Mouse (Mus musculus): ENCODE data around the gene Pik3cb. TPM values are rescaled to one million over a fixed set of nuclear protein-coding genes. Genes with fewer than 3 reads are reported as not detected.

Gene Pik3cb
- polyA plus RNA-seq, 1 experiment: 55.5 TPM

GRCm38 (mm10) chr9:99095192-99095591, 45.2 kb downstream of the Pik3cb start:
- Histone ChIP-seq H3K36me3 (ENCODE audit: control insufficient read depth, insufficient read depth, low read length, poor library complexity, severe bottlenecking) (peaks cover 18% of the 10 kb centered on the region), H3K4me3 (ENCODE audit: low read depth, low read length) (no peak overlapping the region), H3K27me3 (ENCODE audit: control insufficient read depth, insufficient read depth, low read length, poor library complexity, severe bottlenecking) (no peaks in the 10 kb centered on the region), H3K9me3 (replicated peaks; ENCODE audit: control insufficient read depth, insufficient read depth, low read length, poor library complexity, severe bottlenecking) (no peaks in the 10 kb centered on the region), H3K9ac (ENCODE audit: low read depth, poor library complexity, severe bottlenecking) (no peak overlapping the region), H3K27ac (ENCODE audit: insufficient read depth, low read length) (no peak overlapping the region), H3K4me1 (ENCODE audit: control insufficient read depth, insufficient read depth, low read length) (no peaks in the 10 kb centered on the region)
- no peak for TF ChIP-seq CTCF (IDR thresholded peaks at IDR 0.05; ENCODE audit: low read depth, low read length)
- no peak for TF ChIP-seq EP300 (IDR thresholded peaks at IDR 0.05; ENCODE audit: insufficient read depth, low read depth, low read length)
- TF ChIP-seq POLR2A (IDR thresholded peaks at IDR 0.05; ENCODE audit: insufficient read depth, low read length): no peak

GRCm38 (mm10) chr9:99090546-99090945, 49.9 kb downstream of the Pik3cb start:
- Histone ChIP-seq H3K36me3 (ENCODE audit: control insufficient read depth, insufficient read depth, low read length, poor library complexity, severe bottlenecking) (peaks cover 37% of the 10 kb centered on the region), H3K9me3 (replicated peaks; ENCODE audit: control insufficient read depth, insufficient read depth, low read length, poor library complexity, severe bottlenecking) (no peaks in the 10 kb centered on the region), H3K4me3 (ENCODE audit: low read depth, low read length) (no peak overlapping the region), H3K9ac (ENCODE audit: low read depth, poor library complexity, severe bottlenecking) (no peak overlapping the region), H3K27ac (ENCODE audit: insufficient read depth, low read length) (no peak overlapping the region), H3K4me1 (ENCODE audit: control insufficient read depth, insufficient read depth, low read length) (no peaks in the 10 kb centered on the region), H3K27me3 (ENCODE audit: control insufficient read depth, insufficient read depth, low read length, poor library complexity, severe bottlenecking) (no peaks in the 10 kb centered on the region)
- TF ChIP-seq POLR2A (IDR thresholded peaks at IDR 0.05; ENCODE audit: insufficient read depth, low read length) (no peak), EP300 (IDR thresholded peaks at IDR 0.05; ENCODE audit: insufficient read depth, low read depth, low read length) (no peak), CTCF (IDR thresholded peaks at IDR 0.05; ENCODE audit: low read depth, low read length) (no peak)

- TF ChIP-seq POLR2A (IDR thresholded peaks at IDR 0.05; ENCODE audit: insufficient read depth, low read length) (no peak), CTCF (IDR thresholded peaks at IDR 0.05; ENCODE audit: low read depth, low read length) (no peak)
- no peaks in the 10 kb centered on the region for H3K4me1 ChIP-seq (ENCODE audit: control insufficient read depth, insufficient read depth, low read length)
- no peaks in the 10 kb centered on the region for H3K9me3 ChIP-seq (replicated peaks; ENCODE audit: control insufficient read depth, insufficient read depth, low read length, poor library complexity, severe bottlenecking)
- no peaks in the 10 kb centered on the region for H3K27me3 ChIP-seq (ENCODE audit: control insufficient read depth, insufficient read depth, low read length, poor library complexity, severe bottlenecking)
- H3K36me3 ChIP-seq (ENCODE audit: control insufficient read depth, insufficient read depth, low read length, poor library complexity, severe bottlenecking): peaks cover 37% of the 10 kb centered on the region
- H3K4me3 ChIP-seq (ENCODE audit: low read depth, low read length): no peak overlapping the region
- H3K9ac ChIP-seq (ENCODE audit: low read depth, poor library complexity, severe bottlenecking): no peak overlapping the region
- H3K27ac ChIP-seq (ENCODE audit: insufficient read depth, low read length): no peak overlapping the region
Measured at GRCm38 (mm10) chr9:99089904-99090303, 50.5 kb downstream of the Pik3cb start.

- Histone ChIP-seq H3K27me3 (ENCODE audit: control insufficient read depth, insufficient read depth, low read length, poor library complexity, severe bottlenecking) (no peaks in the 10 kb centered on the region), H3K9me3 (replicated peaks; ENCODE audit: control insufficient read depth, insufficient read depth, low read length, poor library complexity, severe bottlenecking) (no peaks in the 10 kb centered on the region), H3K9ac (ENCODE audit: low read depth, poor library complexity, severe bottlenecking) (no peak overlapping the region)
Measured at GRCm38 (mm10) chr9:99081718-99082117, 58.7 kb downstream of the Pik3cb start.

GRCm38 (mm10) chr9:99081308-99081707, 59.1 kb downstream of the Pik3cb start:
- H3K4me1 ChIP-seq (ENCODE audit: control insufficient read depth, insufficient read depth, low read length): no peaks in the 10 kb centered on the region

More at GRCm38 (mm10) chr9:99081718-99082117, 58.7 kb downstream of the Pik3cb start:
- H3K36me3 ChIP-seq (ENCODE audit: control insufficient read depth, insufficient read depth, low read length, poor library complexity, severe bottlenecking): peaks cover 7% of the 10 kb centered on the region
- H3K4me3 ChIP-seq (ENCODE audit: low read depth, low read length): no peak overlapping the region
- no peak overlapping the region for H3K27ac ChIP-seq (ENCODE audit: insufficient read depth, low read length)
- TF ChIP-seq CTCF (IDR thresholded peaks at IDR 0.05; ENCODE audit: low read depth, low read length): no peak
- TF ChIP-seq POLR2A (IDR thresholded peaks at IDR 0.05; ENCODE audit: insufficient read depth, low read length): no peak
- no peak for TF ChIP-seq EP300 (IDR thresholded peaks at IDR 0.05; ENCODE audit: insufficient read depth, low read depth, low read length)
- no peaks in the 10 kb centered on the region for H3K4me1 ChIP-seq (ENCODE audit: control insufficient read depth, insufficient read depth, low read length)

GRCm38 (mm10) chr9:99080657-99081056, 59.8 kb downstream of the Pik3cb start:
- TF ChIP-seq CTCF (IDR thresholded peaks at IDR 0.05; ENCODE audit: low read depth, low read length): no peak
- TF ChIP-seq EP300 (IDR thresholded peaks at IDR 0.05; ENCODE audit: insufficient read depth, low read depth, low read length): no peak
- no peak for TF ChIP-seq POLR2A (IDR thresholded peaks at IDR 0.05; ENCODE audit: insufficient read depth, low read length)
- no peaks in the 10 kb centered on the region for H3K27me3 ChIP-seq (ENCODE audit: control insufficient read depth, insufficient read depth, low read length, poor library complexity, severe bottlenecking)
- H3K4me3 ChIP-seq (ENCODE audit: low read depth, low read length): no peak overlapping the region
- H3K36me3 ChIP-seq (ENCODE audit: control insufficient read depth, insufficient read depth, low read length, poor library complexity, severe bottlenecking): peaks cover 3% of the 10 kb centered on the region; the same call in 1 of the 2 replicates
- no peaks in the 10 kb centered on the region for H3K9me3 ChIP-seq (replicated peaks; ENCODE audit: control insufficient read depth, insufficient read depth, low read length, poor library complexity, severe bottlenecking)
- H3K27ac ChIP-seq (ENCODE audit: insufficient read depth, low read length): no peak overlapping the region
- no peaks in the 10 kb centered on the region for H3K4me1 ChIP-seq (ENCODE audit: control insufficient read depth, insufficient read depth, low read length)
- H3K9ac ChIP-seq (ENCODE audit: low read depth, poor library complexity, severe bottlenecking): no peak overlapping the region

More at GRCm38 (mm10) chr9:99081308-99081707, 59.1 kb downstream of the Pik3cb start:
- Histone ChIP-seq H3K4me3 (ENCODE audit: low read depth, low read length) (no peak overlapping the region), H3K9ac (ENCODE audit: low read depth, poor library complexity, severe bottlenecking) (no peak overlapping the region), H3K27me3 (ENCODE audit: control insufficient read depth, insufficient read depth, low read length, poor library complexity, severe bottlenecking) (no peaks in the 10 kb centered on the region), H3K9me3 (replicated peaks; ENCODE audit: control insufficient read depth, insufficient read depth, low read length, poor library complexity, severe bottlenecking) (no peaks in the 10 kb centered on the region), H3K36me3 (ENCODE audit: control insufficient read depth, insufficient read depth, low read length, poor library complexity, severe bottlenecking) (peaks cover 5% of the 10 kb centered on the region), H3K27ac (ENCODE audit: insufficient read depth, low read length) (no peak overlapping the region)
- TF ChIP-seq CTCF (IDR thresholded peaks at IDR 0.05; ENCODE audit: low read depth, low read length) (no peak), EP300 (IDR thresholded peaks at IDR 0.05; ENCODE audit: insufficient read depth, low read depth, low read length) (no peak), POLR2A (IDR thresholded peaks at IDR 0.05; ENCODE audit: insufficient read depth, low read length) (no peak)
